Mouse (Mus musculus) spleen, adult 2 months (tissue): ENCODE measurements around the gene Nphp1. TPM values are rescaled to one million over a fixed set of nuclear protein-coding genes. Genes with fewer than 3 reads are reported as not detected.

Source experiments
- DNase-seq, 2 experiments: peaks; one replicate each; pipeline versions ENCODE4 v3.0.0 to v3.0.0-alpha.2; 2012 to 2021; ENCODE audit warnings: low spot score in 2 of 2, low read depth in 1 of 2
- H3K27ac ChIP-seq: fragments of 200-500 bp; 2 replicates; pipeline ENCODE4 v1.5.1; 2012; ENCODE audit warnings: low read length, inconsistent platforms; ENCODE audit not compliant: insufficient read depth
- H3K27me3 ChIP-seq: fragments of 200-500 bp; 2 replicates; pipeline ENCODE4 v1.6.1; 2012; ENCODE audit warnings: mild to moderate bottlenecking, moderate library complexity, low read length, inconsistent platforms; ENCODE audit not compliant: control insufficient read depth, insufficient read depth
- H3K36me3 ChIP-seq: fragments of 200-500 bp; 2 replicates; pipeline ENCODE4 v1.6.1; 2012; ENCODE audit warnings: mild to moderate bottlenecking, low read length, inconsistent platforms; ENCODE audit not compliant: control insufficient read depth, insufficient read depth
- H3K4me1 ChIP-seq: fragments of 200-500 bp; 2 replicates; pipeline ENCODE4 v1.6.1; 2011; ENCODE audit warnings: inconsistent platforms; ENCODE audit not compliant: control insufficient read depth, insufficient read depth, insufficient read length
- H3K4me3 ChIP-seq: fragments of 200-500 bp; 2 replicates; pipeline ENCODE4 v1.5.1; 2011; ENCODE audit warnings: mild to moderate bottlenecking, inconsistent platforms; ENCODE audit not compliant: insufficient read depth, insufficient read length; ENCODE audit errors: extremely low read depth
- CTCF ChIP-seq: fragments of 200-500 bp; IDR thresholded peaks from 2 replicates; pipeline ENCODE4 v1.5.1; 2011; ENCODE audit warnings: mild to moderate bottlenecking, inconsistent platforms; ENCODE audit not compliant: insufficient read depth, insufficient read length, insufficient replicate concordance; ENCODE audit errors: extremely low read depth
- POLR2A ChIP-seq: fragments of 200-500 bp; IDR thresholded peaks from 2 replicates; pipeline ENCODE4 v1.6.1; 2011; ENCODE audit warnings: low read depth, low read length, inconsistent platforms
- WGBS: fragments of 180-500 bp; shearing (Covaris S2); methylation state at CpG from one replicate; pipeline ENCODE4 v1.1.7; 2018; 5-methylcytosine and 5-hydroxymethylcytosine counted together
- polyA plus RNA-seq: library from polyadenylated mRNA; depleted of rRNA; stranded (reverse); fragments of >200 nt; gene quantifications from 2 replicates; pipeline ENCODE4 v1.2.3, GENCODE M21; 2012; rRNA removed

Gene Nphp1
- polyA plus RNA-seq, 1 experiment = 1.1 TPM

GRCm38 (mm10) chr2:127722176-127722892 lies 66.4 kb downstream of the Nphp1 start:
- Histone ChIP-seq H3K4me1 (peaks cover 22% of the 10 kb centered on the region; the same call in 1 of the 2 replicates), H3K27ac (no peak overlapping the region), H3K27me3 (no peaks in the 10 kb centered on the region), H3K4me3 (no peak overlapping the region), H3K36me3 (no peaks in the 10 kb centered on the region)
- DNase-seq = no peak
- 36% methylated on average over 7 of the region's 7 CpGs for WGBS
- TF ChIP-seq POLR2A = no peak
- TF ChIP-seq CTCF = no peak

GRCm38 (mm10) chr2:127718839-127719468 lies 69.7 kb downstream of the Nphp1 start:
- no peak for TF ChIP-seq POLR2A
- Histone ChIP-seq H3K36me3 (no peaks in the 10 kb centered on the region), H3K27ac (no peak overlapping the region), H3K4me3 (no peak overlapping the region), H3K27me3 (no peaks in the 10 kb centered on the region), H3K4me1 (peaks cover 22% of the 10 kb centered on the region; the same call in 1 of the 2 replicates)
- DNase-seq = peak in 1 of 2 experiments; percentile 56
- WGBS = 36% methylated on average over 8 of the region's 8 CpGs

GRCm38 (mm10) chr2:127714726-127715125 lies 74.0 kb downstream of the Nphp1 start:
- no peaks in the 10 kb centered on the region for H3K36me3 ChIP-seq
- H3K27ac ChIP-seq = no peak overlapping the region
- H3K4me1 ChIP-seq = peaks cover 6% of the 10 kb centered on the region; the same call in 1 of the 2 replicates
- TF ChIP-seq CTCF (no peak), POLR2A (no peak)
- no peak overlapping the region for H3K4me3 ChIP-seq
- WGBS = 92% methylated on average over 3 of the region's 3 CpGs
- H3K27me3 ChIP-seq = no peaks in the 10 kb centered on the region
- no peak for DNase-seq

GRCm38 (mm10) chr2:127708792-127709191 lies 79.9 kb downstream of the Nphp1 start:
- H3K4me3 ChIP-seq = no peak overlapping the region
- no peaks in the 10 kb centered on the region for H3K36me3 ChIP-seq
- H3K27ac ChIP-seq = no peak overlapping the region
- no peak for DNase-seq
- no peaks in the 10 kb centered on the region for H3K4me1 ChIP-seq
- TF ChIP-seq POLR2A = no peak
- TF ChIP-seq CTCF = no peak
- H3K27me3 ChIP-seq = no peaks in the 10 kb centered on the region
- WGBS = 88% methylated on average over 3 of the region's 3 CpGs

GRCm38 (mm10) chr2:127708060-127708459 lies 80.6 kb downstream of the Nphp1 start:
- TF ChIP-seq POLR2A (no peak), CTCF (no peak)
- H3K27me3 ChIP-seq = no peaks in the 10 kb centered on the region
- no peak overlapping the region for H3K4me3 ChIP-seq
- H3K4me1 ChIP-seq = no peaks in the 10 kb centered on the region
- WGBS = 82% methylated on average over 3 of the region's 3 CpGs
- H3K36me3 ChIP-seq = no peaks in the 10 kb centered on the region
- no peak overlapping the region for H3K27ac ChIP-seq
- DNase-seq = no peak

GRCm38 (mm10) chr2:127705267-127705666 lies 83.4 kb downstream of the Nphp1 start:
- TF ChIP-seq CTCF = no peak
- TF ChIP-seq POLR2A = no peak
- WGBS = 82% methylated on average over 6 of the region's 6 CpGs

More at GRCm38 (mm10) chr2:127705267-127705666, 83.4 kb downstream of the Nphp1 start:
- Histone ChIP-seq H3K36me3 (no peaks in the 10 kb centered on the region), H3K4me3 (no peak overlapping the region), H3K27me3 (no peaks in the 10 kb centered on the region), H3K27ac (no peak overlapping the region), H3K4me1 (no peaks in the 10 kb centered on the region)
- DNase-seq = no peak

Other genes with a start within 250 kb of the Nphp1 start
- gene Prom2, start 247.4 kb downstream of the Nphp1 start, polyA plus RNA-seq = 0.28 and 0.39 TPM in 2 replicates
- gene Zfp661, start 201.8 kb downstream of the Nphp1 start, polyA plus RNA-seq = 1.4 and 1.8 TPM in 2 replicates
- 23.3 and 34.5 TPM in 2 replicates for gene Mrps5, start 201.7 kb downstream of the Nphp1 start, polyA plus RNA-seq
- 1.3 and 1.6 TPM in 2 replicates for gene Mal, start 132.2 kb downstream of the Nphp1 start, polyA plus RNA-seq
- 0.30 and 0.41 TPM in 2 replicates for gene Mall, start 59.0 kb downstream of the Nphp1 start, polyA plus RNA-seq
- gene Mtln, start 3.6 kb upstream of the Nphp1 start, polyA plus RNA-seq = 21.9 and 39.2 TPM in 2 replicates
- 0.83 and 0.97 TPM in 2 replicates for gene Bub1, start 43.0 kb upstream of the Nphp1 start, polyA plus RNA-seq
- gene Acoxl, start 50.0 kb upstream of the Nphp1 start, polyA plus RNA-seq = 0.23 and 0.25 TPM in 2 replicates